Mouse (Mus musculus) retina, adult 2 months (tissue): Measurements from ENCODE around the gene Hyou1.
"Not testable (repeated sequence)": the region's sequence is repeated elsewhere in the genome, so short reads cannot be mapped to it uniquely, and the experiment has no call there.

Source experiments
- DNase-seq: peaks from one replicate; pipeline ENCODE4 v3.0.0-alpha.2; 2012; ENCODE audit warnings: low read depth, low spot score

Hyou1 gene

DNA sequence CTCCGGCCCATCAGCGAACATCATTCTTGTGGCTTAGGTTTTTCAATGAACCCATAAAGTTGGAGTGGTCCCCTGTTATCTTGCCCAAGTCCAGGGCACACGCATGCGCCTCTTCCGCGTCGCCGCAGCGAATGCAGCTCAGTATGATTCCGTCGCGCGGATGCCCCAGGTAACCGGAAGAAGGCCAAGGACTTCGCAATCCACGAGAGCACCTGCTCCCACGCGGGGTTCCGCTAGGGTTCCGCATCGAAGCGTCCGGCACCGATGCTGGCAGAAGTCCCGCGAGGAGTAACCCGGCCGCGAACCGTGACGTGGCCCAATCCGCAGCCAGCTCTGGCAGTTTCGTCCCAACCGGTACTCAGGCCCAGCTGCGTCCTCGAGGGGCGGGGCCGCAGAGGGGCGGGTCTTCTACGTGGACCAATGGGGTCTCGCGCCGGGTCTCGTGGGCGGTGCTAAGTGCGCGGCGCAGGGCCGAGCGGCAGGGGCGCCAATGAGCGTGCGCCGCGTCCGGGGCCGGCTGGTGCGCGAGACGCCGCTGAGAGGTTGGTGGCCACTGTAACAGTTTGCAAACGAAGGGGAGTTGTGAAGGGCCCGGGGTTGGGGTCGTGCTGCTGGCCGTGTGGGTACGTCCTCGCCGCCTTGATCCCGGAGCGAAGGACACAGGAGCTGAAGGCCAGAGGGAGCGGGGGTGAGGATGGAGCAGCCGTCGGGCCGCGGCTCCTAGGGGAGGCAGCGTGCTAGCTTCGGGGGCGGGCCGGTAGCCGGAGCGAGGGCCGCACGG lies at the start of gene Hyou1:
Gene Hyou1, plus strand, starts transcription at position 437 of the 781 bp plus-strand sequence.
- DNase-seq = peak; percentile 93

DNA sequence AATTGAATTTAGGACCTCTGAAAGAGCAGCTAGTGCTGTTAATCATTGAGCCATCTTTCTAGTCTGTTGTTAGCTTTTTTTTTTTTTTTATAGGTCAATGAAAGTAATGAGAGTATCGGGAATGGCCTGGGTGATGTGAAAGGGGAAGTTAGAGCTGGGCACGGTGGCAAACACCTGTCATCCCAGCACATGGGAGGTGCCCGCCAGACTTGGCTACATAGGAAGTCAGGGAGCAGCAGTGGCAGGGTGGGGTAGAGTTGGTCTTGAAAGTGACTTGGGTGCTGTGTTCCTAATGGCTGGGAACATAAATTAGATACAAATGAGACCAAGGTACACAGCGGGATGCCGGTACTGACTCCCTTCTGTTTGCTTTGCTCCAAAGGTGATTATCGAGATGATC lies 48.6 kb upstream of the Hyou1 start:
- DNase-seq = no peak

DNA sequence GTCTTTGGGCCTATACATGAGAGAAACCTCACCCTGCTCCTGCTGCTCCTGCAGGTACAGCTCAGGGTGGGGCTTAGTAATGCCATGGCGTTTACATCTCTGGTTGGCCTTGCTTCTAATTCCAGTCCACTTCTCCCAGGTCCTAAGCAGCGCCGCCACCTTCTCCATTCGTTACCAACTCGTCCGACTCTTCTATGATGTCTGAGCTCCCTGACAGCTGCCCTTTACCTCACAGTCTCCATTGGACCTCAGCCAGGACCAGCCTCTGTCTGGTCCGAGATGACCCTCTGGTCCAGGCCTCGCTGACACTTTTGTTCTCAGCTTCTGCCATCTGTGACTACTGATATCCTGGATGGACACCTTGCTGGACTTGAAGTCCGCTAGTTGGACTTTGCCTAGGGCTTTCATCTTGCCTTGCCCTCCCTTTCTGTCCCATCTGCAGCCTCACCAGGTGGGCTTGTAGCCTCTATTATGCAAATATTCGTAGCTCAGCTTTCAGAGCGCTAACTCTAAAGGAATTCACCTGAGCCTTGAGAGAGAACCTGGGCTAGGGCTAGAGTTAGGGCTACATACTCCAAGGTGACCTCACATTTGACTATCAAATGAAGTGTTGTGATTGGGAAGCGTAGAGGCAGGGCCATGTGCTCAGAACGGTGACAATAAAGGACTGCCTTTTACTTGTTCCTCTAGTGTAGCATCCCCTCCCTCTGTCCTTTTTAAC lies 46.2 kb upstream of the Hyou1 start:
- no peak for DNase-seq

DNA sequence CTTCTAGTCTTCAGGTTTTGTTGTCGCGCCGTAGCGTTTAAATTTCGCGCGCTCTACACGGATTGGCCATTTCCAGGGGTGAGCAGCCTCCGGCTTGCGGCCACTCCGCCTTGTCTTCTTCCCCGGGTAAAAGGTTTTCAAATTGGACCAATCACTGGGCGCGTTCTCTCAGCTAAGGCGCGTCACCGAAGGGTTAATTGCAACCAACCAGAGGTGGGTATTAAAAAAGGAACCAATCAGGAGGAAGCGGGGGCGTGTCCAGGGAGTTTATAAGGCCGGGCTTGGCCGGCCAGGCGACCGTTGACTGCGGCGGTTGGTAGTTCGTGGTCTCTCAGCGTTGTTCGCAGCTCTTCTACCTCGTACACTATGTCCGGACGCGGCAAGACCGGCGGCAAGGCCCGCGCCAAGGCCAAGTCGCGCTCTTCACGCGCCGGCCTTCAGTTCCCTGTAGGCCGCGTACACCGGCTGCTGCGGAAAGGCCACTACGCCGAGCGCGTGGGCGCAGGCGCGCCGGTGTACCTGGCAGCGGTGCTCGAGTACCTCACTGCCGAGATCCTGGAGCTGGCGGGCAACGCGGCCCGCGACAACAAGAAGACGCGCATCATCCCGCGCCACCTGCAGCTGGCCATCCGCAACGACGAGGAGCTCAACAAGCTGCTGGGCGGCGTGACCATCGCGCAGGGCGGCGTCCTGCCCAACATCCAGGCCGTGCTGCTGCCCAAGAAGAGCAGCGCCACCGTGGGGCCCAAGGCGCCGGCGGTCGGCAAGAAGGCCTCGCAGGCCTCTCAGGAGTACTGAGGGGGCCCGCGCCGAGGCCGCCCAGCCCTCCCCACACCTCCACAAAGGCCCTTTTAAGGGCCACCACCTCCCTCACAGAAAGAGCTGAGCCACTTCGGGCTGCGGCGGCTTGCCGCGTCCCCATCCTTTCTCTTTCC lies 44.6 kb upstream of the Hyou1 start, which contains the start of gene H2afx:
Gene H2afx, plus strand, starts transcription at position 299 of the 935 bp plus-strand sequence.
- DNase-seq = peak; percentile 99

DNA sequence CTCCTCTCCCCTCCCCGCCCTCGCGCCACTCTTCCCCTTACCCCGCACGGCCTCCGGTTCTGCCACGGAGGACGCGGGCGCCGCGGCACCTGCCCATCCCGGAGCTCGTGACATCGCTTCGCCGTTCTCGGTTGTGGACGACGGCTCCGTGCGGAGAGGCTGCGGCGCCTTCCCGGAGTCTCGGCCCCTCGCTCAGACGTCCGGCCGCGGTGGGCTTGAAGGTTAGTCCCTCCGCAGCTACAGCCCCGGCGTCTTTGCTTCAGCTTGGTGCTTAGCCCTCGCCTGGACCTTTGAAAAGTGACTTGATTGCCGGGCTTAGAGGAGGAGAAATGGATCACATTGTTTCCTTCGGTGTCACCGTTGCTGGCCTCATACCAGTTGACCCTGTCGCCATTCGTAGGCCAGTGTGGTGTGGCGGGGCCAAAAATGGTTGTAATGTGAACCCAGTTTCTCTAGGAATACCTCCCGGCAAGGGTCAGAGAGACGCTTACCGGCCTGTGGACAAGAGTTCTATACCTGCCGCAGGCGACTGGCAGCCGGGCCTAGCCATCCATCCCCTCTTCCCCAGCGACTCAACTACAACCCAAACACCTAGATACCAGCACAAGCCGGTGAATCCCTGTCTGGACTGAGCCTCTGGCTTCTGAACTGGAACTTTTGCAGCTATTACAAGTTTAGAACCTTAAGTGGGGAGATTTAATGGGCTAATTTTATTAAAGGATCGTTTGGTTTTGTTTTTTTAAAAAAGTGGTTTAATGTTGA lies 43.8 kb upstream of the Hyou1 start:
- no peak for DNase-seq

DNA sequence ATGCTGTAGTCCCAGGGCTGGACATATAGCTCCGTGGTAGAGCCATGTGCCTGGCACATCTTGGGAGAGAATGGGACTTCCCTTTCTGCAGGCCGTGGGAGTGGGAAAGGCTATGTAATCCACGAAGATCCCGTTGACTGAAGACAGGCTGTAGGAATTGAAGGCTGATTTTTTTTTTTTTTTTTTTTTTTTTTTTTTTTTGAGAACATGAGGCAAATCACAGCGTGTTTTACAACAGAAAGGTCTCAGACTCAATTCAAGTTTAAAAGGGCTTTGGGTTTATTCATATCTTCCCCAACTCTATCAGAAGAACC lies 43.2 kb upstream of the Hyou1 start:
- no peak for DNase-seq

DNA sequence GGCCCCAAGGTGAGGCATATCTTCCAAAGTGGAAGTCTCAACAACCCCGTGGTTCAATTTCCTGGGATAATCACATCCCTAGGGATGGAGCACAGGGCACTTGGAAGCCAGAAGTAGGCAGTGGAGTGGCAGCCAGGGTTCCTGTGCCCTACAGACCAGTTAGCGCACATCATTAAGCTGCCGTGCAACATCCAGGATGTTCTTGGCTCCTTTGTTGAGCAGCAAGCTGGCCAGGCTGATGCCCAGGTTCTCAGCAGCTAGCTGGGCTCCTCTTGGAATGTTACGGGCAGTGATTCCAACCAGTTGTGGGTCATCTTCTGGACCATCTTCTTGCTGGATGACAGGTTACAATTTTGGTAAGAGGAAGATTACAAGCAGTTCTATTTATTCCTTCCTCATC lies 42.8 kb upstream of the Hyou1 start:
- not testable (repeated sequence) for DNase-seq

DNA sequence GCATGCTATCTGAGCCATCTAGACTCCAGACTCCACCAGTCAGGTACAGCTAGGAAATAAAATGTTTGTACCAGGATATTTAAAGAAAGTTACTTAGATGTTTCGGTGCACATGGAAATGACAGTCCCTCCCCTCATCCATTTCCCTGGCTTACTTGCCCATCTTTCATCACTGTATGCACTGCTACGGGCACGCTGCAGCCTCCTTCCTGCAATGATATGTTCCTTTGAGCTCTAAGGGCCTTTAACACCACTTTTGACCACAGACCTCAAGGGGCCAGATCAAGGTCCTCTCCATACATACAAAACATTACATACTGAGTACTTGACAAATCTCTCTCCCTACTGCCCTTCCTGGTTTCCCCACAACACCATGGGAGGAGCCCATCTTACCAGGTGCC lies 42.3 kb upstream of the Hyou1 start:
- no peak for DNase-seq

DNA sequence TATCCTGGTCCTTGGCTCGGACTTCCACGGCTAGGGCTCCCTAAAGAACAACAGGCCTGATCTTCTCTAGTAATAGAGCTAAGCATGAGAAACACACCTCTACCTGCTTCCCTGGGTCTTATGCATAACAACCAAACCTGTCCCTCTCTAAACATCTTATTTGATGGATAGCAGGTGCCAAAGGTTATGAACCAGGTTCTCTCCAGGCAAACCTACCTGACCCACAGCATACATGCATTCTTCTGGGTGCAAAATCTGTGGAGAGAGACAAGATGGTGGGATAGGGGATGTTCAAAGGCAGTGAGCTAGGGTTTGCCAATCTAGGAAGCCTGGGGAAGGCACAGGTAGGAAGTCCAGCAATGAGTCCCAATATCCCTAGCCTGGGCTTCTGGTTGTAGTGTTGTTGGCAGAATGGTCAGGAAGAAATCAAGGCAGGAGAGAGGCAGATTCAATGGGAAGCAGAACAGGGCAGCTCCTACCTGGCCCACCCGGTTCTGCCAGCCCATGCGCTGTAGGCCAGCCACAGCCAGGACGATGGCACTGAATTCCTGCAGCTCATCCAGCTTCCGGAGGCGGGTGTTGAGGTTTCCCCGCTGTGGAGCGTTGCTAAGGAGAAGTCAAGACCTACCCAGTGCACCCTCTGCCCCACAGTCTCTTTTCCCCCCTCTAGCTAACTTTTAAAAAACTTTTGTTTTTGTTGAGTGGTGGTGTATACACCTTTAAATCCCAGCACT lies 41.7 kb upstream of the Hyou1 start:
- no peak for DNase-seq

DNA sequence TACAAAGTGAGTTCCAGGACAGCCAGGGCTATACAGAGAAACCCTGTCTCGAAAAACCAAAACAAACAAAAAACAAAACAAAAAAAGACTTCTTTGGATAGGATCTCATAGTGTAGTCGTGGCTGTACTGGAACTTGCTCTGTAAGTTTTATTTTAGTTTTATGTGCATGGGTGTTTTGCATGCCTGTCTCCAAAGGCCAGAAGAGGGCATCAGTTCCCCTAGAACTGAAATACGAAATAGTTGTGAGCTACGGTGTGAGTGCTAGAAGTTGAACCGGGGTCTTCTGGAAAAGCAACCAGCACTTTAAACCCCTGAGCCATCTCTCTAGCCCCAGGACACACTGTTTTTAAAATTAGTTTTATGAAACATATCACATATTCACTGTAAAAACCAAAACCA lies 40.7 kb upstream of the Hyou1 start:
- no peak for DNase-seq

DNA sequence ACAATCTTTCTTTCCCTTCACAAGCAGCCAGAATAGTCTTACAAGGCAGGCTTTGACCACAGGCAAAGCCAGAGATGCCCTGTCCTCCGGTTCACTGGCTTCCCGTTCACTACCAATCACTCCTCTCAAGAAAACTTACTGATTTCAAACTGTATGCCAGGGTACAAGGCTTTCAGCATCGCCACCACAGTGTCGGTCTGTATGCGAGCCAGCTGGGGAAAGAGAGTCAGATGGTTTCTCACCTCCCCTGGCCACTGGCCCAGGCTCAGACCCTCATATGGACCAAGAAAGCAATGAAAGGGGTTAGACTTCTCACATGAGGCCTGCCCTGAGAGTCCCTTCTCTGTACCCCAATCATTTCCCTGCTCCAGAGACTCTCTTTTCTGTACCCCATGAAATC lies 37.8 kb upstream of the Hyou1 start:
- DNase-seq = no peak

DNA sequence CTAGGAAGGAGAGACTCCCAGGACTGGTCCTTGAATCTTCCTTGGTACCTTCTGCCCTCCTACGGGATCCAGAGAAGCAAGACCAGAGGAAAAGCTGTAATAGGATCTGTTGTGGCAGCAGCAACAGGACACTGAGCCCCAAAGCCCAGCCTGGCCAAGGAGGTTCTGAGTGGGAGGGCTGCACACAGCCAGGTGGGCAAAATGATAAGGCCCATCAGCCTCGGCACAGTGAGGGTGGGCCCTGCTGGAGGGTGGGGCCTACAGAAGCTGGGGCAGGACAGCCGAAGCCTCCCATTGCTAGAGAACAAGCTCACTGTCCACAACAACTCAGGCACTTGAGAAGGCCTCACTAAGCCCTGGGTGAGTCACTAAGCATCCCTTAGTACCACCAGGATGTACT lies 37.1 kb upstream of the Hyou1 start:
- DNase-seq = no peak

DNA sequence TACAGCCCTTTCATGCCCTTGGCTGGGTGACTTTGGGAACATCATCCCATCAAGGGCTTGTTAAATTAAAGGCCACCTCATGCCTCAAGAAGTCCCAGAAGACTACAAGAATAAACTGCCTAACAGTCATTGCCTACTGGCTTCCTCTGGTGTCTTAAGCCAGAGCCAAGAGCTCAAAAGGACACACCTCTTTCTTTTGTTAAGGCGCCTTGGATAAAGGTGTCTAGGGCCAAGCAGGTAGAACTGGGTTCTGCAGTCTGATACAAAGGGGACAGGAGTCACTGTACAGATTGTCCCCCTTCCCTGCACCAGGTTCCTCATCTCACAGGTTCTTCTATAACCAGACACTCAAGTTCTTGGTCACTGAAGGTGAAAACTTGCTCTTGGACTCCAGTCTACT lies 36.7 kb upstream of the Hyou1 start:
- no peak for DNase-seq

DNA sequence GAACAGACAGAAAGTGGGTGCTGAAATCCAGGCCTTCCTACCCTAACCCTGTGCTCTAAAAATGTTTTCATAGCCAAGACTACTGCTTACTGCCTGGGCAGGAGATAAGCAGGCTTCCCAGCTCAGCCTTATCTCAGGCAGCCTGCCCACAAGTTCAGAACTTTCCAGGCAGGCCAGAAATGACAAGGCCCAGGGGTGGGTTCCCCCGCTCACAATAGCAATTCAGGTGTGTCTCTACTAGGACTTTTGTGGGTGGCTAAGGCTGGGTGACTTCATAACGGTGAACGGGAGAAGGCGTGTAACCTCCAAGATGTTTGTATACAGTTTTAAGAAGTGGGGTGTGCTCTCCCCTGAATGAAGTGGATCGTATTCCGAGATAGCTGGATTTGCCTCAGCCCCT lies 36.0 kb upstream of the Hyou1 start:
- no peak for DNase-seq

DNA sequence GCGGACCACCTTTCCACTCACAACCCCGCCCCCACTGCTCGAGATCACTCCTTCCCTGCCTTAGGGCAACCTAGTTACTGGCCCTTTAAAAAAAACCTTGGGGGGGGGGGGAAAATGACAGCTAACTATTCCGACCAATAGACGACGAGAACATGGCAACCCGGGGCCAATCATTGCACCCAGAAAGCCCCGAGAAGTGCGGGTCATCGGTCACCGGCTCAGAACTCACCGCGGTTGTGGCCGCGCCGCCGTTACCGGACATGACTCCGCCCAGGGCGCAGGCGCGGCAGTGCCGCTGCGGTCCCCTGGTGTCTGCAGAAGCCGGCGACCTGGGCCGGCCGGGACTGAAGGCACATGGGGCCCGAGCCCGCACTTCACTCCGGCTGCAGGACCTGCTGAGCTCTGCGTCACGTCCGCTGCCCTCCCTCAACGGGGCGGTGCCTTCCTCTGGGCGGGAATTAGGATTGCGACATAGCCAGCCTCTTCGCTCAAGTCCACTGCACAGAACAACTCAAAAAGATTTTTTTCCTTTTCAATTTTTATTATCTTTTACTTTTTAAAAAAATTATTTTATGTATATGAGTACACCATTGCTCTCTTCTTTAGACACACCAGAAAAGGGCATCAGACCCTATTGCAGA lies 35.4 kb upstream of the Hyou1 start, which contains the start of gene Hmbs:
Gene Hmbs, minus strand, starts transcription at position 448 of the 641 bp plus-strand sequence.
- peak; percentile 83 for DNase-seq

DNA sequence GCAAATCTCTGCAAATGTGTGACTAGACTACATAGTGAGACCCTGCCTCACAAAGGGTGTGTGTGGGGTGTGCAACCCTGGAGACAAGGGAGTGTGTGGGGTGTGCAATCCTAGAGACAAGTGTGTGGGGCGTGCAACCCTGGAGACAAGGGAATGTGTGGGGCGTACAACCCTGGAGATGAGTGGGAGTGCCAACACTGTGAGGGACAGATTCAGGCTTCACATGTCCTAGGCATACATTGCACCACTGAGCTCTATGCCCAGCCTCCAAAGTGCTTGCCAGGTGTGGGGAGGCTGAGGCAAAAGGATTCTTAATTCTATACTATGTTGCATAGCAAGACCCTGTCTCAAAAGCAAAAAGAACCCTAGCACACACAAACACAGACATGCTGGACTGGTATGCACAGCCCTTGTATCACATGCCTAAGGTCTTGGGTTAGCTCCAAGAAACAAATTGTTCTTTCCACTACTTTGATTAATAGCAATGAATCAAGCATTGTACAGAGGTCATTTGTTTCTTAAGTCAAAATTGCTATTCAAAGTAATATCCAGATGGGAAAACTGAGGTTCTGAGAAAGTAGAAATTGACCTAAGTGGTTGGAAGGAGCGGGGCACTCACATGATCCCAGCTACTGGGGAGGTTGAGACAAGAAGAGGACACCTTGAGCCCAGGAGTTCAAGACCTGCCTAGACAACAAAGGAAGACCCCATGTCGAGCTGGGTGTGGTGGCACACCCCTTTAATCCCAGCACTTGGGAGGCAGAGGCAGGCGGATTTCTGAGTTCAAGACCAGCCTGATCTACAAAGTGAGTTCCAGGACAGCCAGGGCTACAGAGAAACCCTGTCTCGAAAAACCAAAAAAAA lies 33.5 kb upstream of the Hyou1 start:
- no peak for DNase-seq

DNA sequence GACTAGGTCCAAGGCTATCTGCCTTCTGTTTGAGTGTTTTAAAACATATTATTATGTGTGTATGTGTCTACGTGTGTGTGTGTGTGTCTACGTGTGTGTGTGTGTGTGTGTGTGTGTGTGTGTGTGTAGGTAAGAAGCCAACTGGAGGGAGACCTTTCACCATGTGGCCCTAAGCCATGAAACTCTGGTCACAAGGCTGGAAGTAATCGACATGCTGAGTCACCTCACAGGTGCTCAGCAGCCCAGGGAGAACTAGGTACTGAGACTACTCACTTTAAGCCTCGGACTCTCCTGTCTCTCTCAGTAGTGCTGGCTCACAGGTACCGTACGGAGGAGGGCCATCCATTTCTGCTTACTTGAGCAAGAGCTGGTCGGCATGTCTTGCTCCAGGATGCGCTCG lies 32.1 kb upstream of the Hyou1 start:
- no peak for DNase-seq

DNA sequence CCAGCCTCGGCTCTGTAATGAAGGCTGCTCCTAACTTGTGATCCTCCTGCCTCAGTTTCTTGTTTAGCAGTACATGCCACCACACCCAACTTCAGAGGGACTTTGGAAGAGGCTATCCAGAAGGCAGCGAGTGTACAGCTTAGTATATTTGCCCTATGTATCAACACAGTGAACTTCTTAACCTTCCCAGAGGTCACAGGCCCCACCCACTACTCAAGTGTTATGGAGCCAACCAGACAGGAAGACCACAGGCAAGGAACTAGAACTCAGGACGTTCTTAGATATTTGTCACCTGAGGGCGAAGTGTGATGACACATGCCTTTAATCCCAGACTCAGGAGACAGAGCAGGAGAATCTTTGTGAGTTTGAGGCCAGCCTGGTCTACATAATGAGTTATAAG lies 31.7 kb upstream of the Hyou1 start:
- no peak for DNase-seq

DNA sequence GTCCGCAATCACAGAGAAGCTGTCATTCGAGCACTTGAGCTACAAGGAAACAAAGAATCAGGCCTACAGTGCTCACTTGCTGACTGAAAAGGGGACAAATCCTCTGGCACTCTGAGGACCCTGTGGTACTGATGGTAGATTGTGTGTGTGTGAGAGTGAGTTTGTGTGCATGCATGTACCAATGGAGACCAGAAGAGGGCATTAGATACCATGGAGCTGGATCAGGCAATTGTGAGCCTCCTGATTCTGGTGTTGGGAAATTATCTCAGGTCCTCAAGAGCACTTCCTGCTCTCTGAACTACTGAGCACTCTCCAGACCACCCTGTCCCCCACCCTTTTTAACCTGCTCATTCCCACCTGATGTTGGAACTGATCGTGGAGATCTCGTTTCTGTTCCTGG lies 30.7 kb upstream of the Hyou1 start:
- DNase-seq = no peak
